Mouse (Mus musculus) CH12.LX (cell line): ENCODE data around the gene Eya2. TPM values are rescaled to one million over a fixed set of nuclear protein-coding genes. Genes with fewer than 3 reads are reported as not detected.

ENCODE experiments used
- DNase-seq: peaks from one replicate; pipeline ENCODE4 v3.0.0-alpha.2; 2013; ENCODE audit errors: extremely low read depth
- H3K27ac ChIP-seq: 2 replicates; pipeline ENCODE4 v1.5.1; 2012; ENCODE audit warnings: low read depth, mild to moderate bottlenecking, control low read depth, moderate library complexity; ENCODE audit not compliant: insufficient read depth
- H3K27me3 ChIP-seq: replicated peaks from 2 replicates; pipeline ENCODE3; 2012; ENCODE audit warnings: inconsistent platforms
- H3K36me3 ChIP-seq, 2 experiments: replicated peaks in 1 of 2; 2 replicates each; pipeline versions ENCODE3 to v1.6.1; 2012; ENCODE audit warnings: inconsistent platforms in 1 of 2, low read length in 1 of 2, mild to moderate bottlenecking in 1 of 2, mixed read lengths in 1 of 2, moderate library complexity in 1 of 2; ENCODE audit not compliant: control insufficient read depth in 1 of 2, insufficient read depth in 1 of 2
- H3K4me1 ChIP-seq, 2 experiments: 2 replicates each; pipeline ENCODE4 v1.6.1; 2012; ENCODE audit warnings: inconsistent platforms in 1 of 2, moderate library complexity in 1 of 2; ENCODE audit not compliant: insufficient read depth in 2 of 2, control insufficient read depth in 1 of 2
- H3K4me2 ChIP-seq: 2 replicates; pipeline ENCODE4 v1.6.1; 2012; ENCODE audit warnings: low read depth, mild to moderate bottlenecking, control low read depth; ENCODE audit not compliant: poor library complexity, insufficient read depth, severe bottlenecking
- H3K4me3 ChIP-seq, 3 experiments: fragments of 150-350 bp in 1 of 3; sonication (generic) in 1 of 3; replicated peaks in 1 of 3; 2 replicates each; pipeline versions ENCODE3 to v1.5.1; 2011 to 2012; ENCODE audit warnings: low read depth in 2 of 3, low read length in 2 of 3, mild to moderate bottlenecking in 2 of 3, moderate library complexity in 2 of 3, control low read depth in 1 of 3, improper control_type of control experiment in 1 of 3, inconsistent platforms in 1 of 3, mixed read lengths in 1 of 3; ENCODE audit not compliant: poor library complexity in 1 of 3
- H3K79me2 ChIP-seq: replicated peaks from 2 replicates; pipeline ENCODE4 v1.6.1; 2012; ENCODE audit warnings: mild to moderate bottlenecking, moderate library complexity; ENCODE audit not compliant: control insufficient read depth, poor library complexity, insufficient read depth, severe bottlenecking; ENCODE audit errors: extremely low read depth
- H3K9ac ChIP-seq: 2 replicates; pipeline ENCODE4 v1.6.1; 2012; ENCODE audit warnings: low read depth, mild to moderate bottlenecking, control low read depth, moderate library complexity; ENCODE audit not compliant: insufficient read depth
- H3K9me3 ChIP-seq: replicated peaks from 2 replicates; pipeline ENCODE3; 2012; ENCODE audit warnings: low read length, inconsistent platforms, mixed read lengths
- BHLHE40 ChIP-seq: IDR thresholded peaks from 2 replicates; pipeline ENCODE4 v1.6.1; 2011; ENCODE audit warnings: mild to moderate bottlenecking, low read depth, low read length, improper control_type of control experiment
- CHD1 ChIP-seq: IDR thresholded peaks from 2 replicates; pipeline ENCODE4 v1.6.1; 2012; ENCODE audit warnings: low read depth, low read length, improper control_type of control experiment, inconsistent platforms
- E2F4 ChIP-seq: IDR thresholded peaks from 2 replicates; pipeline ENCODE4 v1.6.1; 2011; ENCODE audit warnings: low read depth, low read length, improper control_type of control experiment; ENCODE audit not compliant: insufficient replicate concordance
- ELF1 ChIP-seq: IDR thresholded peaks from 2 replicates; pipeline ENCODE4 v1.6.1; 2014; ENCODE audit warnings: low read depth, mild to moderate bottlenecking, inconsistent platforms, low read length, improper control_type of control experiment
- ETS1 ChIP-seq: conservative IDR thresholded peaks from 2 replicates; pipeline ENCODE4 v1.6.1; 2012; ENCODE audit warnings: low read depth, mild to moderate bottlenecking, inconsistent platforms, low read length, improper control_type of control experiment, moderate library complexity
- IRF4 ChIP-seq: IDR thresholded peaks from 2 replicates; pipeline ENCODE4 v1.6.1; 2014; ENCODE audit warnings: low read depth, mild to moderate bottlenecking, inconsistent platforms, low read length, improper control_type of control experiment
- JUND ChIP-seq: conservative IDR thresholded peaks from 2 replicates; pipeline ENCODE4 v1.6.1; 2011; ENCODE audit warnings: low read depth, low read length, improper control_type of control experiment
- MAFK ChIP-seq: IDR thresholded peaks from 2 replicates; pipeline ENCODE4 v1.6.1; 2011; ENCODE audit warnings: low read length, improper control_type of control experiment; ENCODE audit not compliant: insufficient replicate concordance
- MAX ChIP-seq: IDR thresholded peaks from 2 replicates; pipeline ENCODE4 v1.6.1; 2011; ENCODE audit warnings: low read length, improper control_type of control experiment
- MAZ ChIP-seq: IDR thresholded peaks from 2 replicates; pipeline ENCODE4 v1.6.1; 2012; ENCODE audit warnings: low read depth, mild to moderate bottlenecking, inconsistent platforms, low read length, improper control_type of control experiment, moderate library complexity
- MEF2A ChIP-seq: IDR thresholded peaks from 2 replicates; pipeline ENCODE4 v1.6.1; 2014; ENCODE audit warnings: low read depth, mild to moderate bottlenecking, inconsistent platforms, low read length, improper control_type of control experiment, borderline replicate concordance
- MXI1 ChIP-seq: IDR thresholded peaks from 2 replicates; pipeline ENCODE4 v1.6.1; 2011; ENCODE audit warnings: mild to moderate bottlenecking, low read depth, low read length, improper control_type of control experiment
- MYC ChIP-seq: IDR thresholded peaks from 2 replicates; pipeline ENCODE4 v1.6.1; 2011; ENCODE audit warnings: low read depth, mild to moderate bottlenecking, improper control_type of control experiment, low read length
- NELFE ChIP-seq: IDR thresholded peaks from 2 replicates; pipeline ENCODE4 v1.6.1; 2011; ENCODE audit warnings: low read depth, low read length, improper control_type of control experiment
- POLR2A ChIP-seq: IDR thresholded peaks from 2 replicates; pipeline ENCODE4 v1.6.1; 2011; ENCODE audit warnings: low read depth, mild to moderate bottlenecking, improper control_type of control experiment, low read length
- POLR2AphosphoS2 ChIP-seq: IDR thresholded peaks from 2 replicates; pipeline ENCODE4 v1.6.1; 2011; ENCODE audit warnings: low read depth, low read length, improper control_type of control experiment
- RAD21 ChIP-seq: IDR thresholded peaks from 2 replicates; pipeline ENCODE4 v1.6.1; 2011; ENCODE audit warnings: low read depth, mild to moderate bottlenecking, low read length, improper control_type of control experiment, moderate library complexity
- RCOR1 ChIP-seq: conservative IDR thresholded peaks from 2 replicates; pipeline ENCODE4 v1.6.1; 2012; ENCODE audit warnings: low read depth, mild to moderate bottlenecking, inconsistent platforms, low read length, improper control_type of control experiment
- SIN3A ChIP-seq: IDR thresholded peaks from 2 replicates; pipeline ENCODE4 v1.6.1; 2012; ENCODE audit warnings: low read length, improper control_type of control experiment, inconsistent platforms
- TBP ChIP-seq: conservative IDR thresholded peaks from 2 replicates; pipeline ENCODE4 v1.6.1; 2011; ENCODE audit warnings: low read depth, low read length, improper control_type of control experiment
- TCF12 ChIP-seq: IDR thresholded peaks from 2 replicates; pipeline ENCODE4 v1.6.1; 2014; ENCODE audit warnings: low read depth, mild to moderate bottlenecking, inconsistent platforms, low read length, improper control_type of control experiment
- USF1 ChIP-seq: IDR thresholded peaks from 2 replicates; pipeline ENCODE4 v1.6.1; 2014; ENCODE audit warnings: low read depth, mild to moderate bottlenecking, inconsistent platforms, low read length, improper control_type of control experiment
- USF2 ChIP-seq: conservative IDR thresholded peaks from 2 replicates; pipeline ENCODE4 v1.6.1; 2011; ENCODE audit warnings: low read depth, low read length, improper control_type of control experiment
- ZC3H11A ChIP-seq: IDR thresholded peaks from 2 replicates; pipeline ENCODE4 v1.6.1; 2012; ENCODE audit warnings: low read depth, mild to moderate bottlenecking, inconsistent platforms, low read length, improper control_type of control experiment
- ZKSCAN1 ChIP-seq: IDR thresholded peaks from 2 replicates; pipeline ENCODE4 v1.6.1; 2012; ENCODE audit warnings: low read depth, inconsistent platforms, low read length, improper control_type of control experiment, borderline replicate concordance
- dilution Hi-C: fragments of 300-500 bp; cut with MboI; formaldehyde crosslinking; loops from 2 replicates; pipeline ENCODE4 v1.14.3; 2020; ENCODE audit warnings: low sequenced_read_pairs; ENCODE audit not compliant: extremely low pct_unique_long_range_greater_than_20kb, extremely low pct_ligation_motif_present
- in situ Hi-C: fragments of 300-500 bp; cut with MboI; formaldehyde crosslinking; loops from 3 replicates; pipeline ENCODE4 v1.14.3; 2019; ENCODE audit warnings: low sequenced_read_pairs, low pct_ligation_motif_present, low pct_unique_long_range_greater_than_20kb, mixed read lengths
- polyA plus RNA-seq: library from polyadenylated mRNA; unstranded; fragments of >175 nt; gene quantifications from 2 replicates; pipeline ENCODE4 v1.2.1, GENCODE M21; 2012; ENCODE audit warnings: low read depth; ENCODE audit not compliant: insufficient read length
- total RNA-seq, 2 experiments: library from RNA; depleted of rRNA; stranded (reverse); fragments of 300-350 nt in 1 of 2; fragments of >200 nt in 1 of 2; gene quantifications; 2 replicates each; pipeline ENCODE4 v1.2.3; 2012 to 2014

Gene Eya2
- total and polyA plus RNA-seq, 3 experiments, result not detected

DNA sequence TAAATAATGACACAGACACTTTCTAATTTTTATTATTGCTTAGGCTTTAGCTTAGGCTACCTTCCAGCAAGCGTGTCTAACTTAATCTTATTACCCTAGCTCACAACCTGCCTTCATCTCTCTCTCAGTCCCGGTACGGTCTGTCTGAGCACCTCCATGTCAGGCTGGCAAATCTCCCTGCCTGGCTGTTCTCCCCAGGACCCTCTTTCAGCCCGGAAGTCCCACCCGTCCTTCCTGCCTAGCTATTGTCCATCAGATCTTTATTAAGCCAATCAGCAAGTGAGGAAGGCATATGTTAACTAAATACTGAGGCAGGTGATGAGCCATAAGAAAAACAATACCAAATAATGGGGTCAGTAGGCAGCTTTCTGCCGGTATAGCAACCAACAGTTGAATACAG lies 62.1 kb downstream of the Eya2 start:
- DNase-seq, result no peak
- in situ Hi-C loops, result no loop called here
- Histone ChIP-seq H3K79me2 (no peaks in the 10 kb centered on the region), H3K4me1 (peaks cover 14 to 34% of the 10 kb centered on the region in 2 experiments), H3K9me3 (no peaks in the 10 kb centered on the region)
- no peak for TF ChIP-seq MXI1
- no peak for TF ChIP-seq MEF2A
- no peak for TF ChIP-seq USF1
- TF ChIP-seq BHLHE40, result no peak
- no peak for TF ChIP-seq SIN3A
- no peak for TF ChIP-seq ZC3H11A
- TF ChIP-seq IRF4, result no peak
- no peak for TF ChIP-seq CHD1
- no peak for TF ChIP-seq ETS1
- no peak for TF ChIP-seq TBP
- no peak for TF ChIP-seq TCF12
- TF ChIP-seq RCOR1, result no peak
- TF ChIP-seq POLR2AphosphoS2, result no peak
- no peak for TF ChIP-seq E2F4
- no peak for TF ChIP-seq JUND
- no peak for TF ChIP-seq MAX
- TF ChIP-seq MYC, result no peak
- no peak for TF ChIP-seq POLR2A
- no peak for TF ChIP-seq USF2
- TF ChIP-seq NELFE, result no peak
- TF ChIP-seq, all 38 proteins: peak for 0
- no peak overlapping the region for H3K27ac ChIP-seq
- no peak overlapping the region for H3K9ac ChIP-seq
- dilution Hi-C loops, result no loop called here
- no peak overlapping the region for H3K4me3 ChIP-seq
- H3K4me2 ChIP-seq, result no peak overlapping the region
- no peaks in the 10 kb centered on the region for H3K36me3 ChIP-seq
- peaks cover 10% of the 10 kb centered on the region for H3K27me3 ChIP-seq

DNA sequence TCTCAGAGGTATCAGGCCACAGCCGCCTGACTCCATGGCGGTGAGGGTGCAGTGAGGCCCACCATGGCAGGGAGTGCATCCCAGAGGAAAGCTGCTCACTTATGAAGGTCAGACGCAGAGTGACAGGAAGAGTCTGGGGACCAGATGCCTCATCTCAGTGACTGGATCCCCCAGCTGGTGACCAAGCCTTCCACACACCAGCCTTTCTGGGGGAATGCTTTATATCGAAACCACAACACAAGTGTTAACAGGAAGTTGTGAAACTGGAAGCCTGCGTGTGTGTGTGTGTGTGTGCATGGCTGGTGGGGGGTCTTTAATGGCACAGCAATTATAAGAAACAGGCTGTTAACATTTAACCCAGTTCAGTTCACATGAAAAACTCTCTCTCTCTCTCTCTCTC lies 64.7 kb downstream of the Eya2 start:
- dilution Hi-C loops, result no loop called here
- Histone ChIP-seq H3K9me3 (no peaks in the 10 kb centered on the region), H3K27ac (no peak overlapping the region), H3K4me1 (peaks cover 7 to 10% of the 10 kb centered on the region in 2 experiments), H3K27me3 (peaks cover 24% of the 10 kb centered on the region), H3K9ac (no peak overlapping the region), H3K79me2 (no peaks in the 10 kb centered on the region), H3K36me3 (no peaks in the 10 kb centered on the region), H3K4me3 (no peak overlapping the region), H3K4me2 (no peak overlapping the region)
- no peak for TF ChIP-seq MAZ
- no peak for TF ChIP-seq RAD21
- TF ChIP-seq ELF1, result no peak
- TF ChIP-seq ZC3H11A, result no peak
- TF ChIP-seq ZKSCAN1, result no peak
- no peak for TF ChIP-seq MAFK
- no peak for TF ChIP-seq SIN3A
- in situ Hi-C loops, result no loop called here
- no peak for DNase-seq
